In the genomic region with DNA sequence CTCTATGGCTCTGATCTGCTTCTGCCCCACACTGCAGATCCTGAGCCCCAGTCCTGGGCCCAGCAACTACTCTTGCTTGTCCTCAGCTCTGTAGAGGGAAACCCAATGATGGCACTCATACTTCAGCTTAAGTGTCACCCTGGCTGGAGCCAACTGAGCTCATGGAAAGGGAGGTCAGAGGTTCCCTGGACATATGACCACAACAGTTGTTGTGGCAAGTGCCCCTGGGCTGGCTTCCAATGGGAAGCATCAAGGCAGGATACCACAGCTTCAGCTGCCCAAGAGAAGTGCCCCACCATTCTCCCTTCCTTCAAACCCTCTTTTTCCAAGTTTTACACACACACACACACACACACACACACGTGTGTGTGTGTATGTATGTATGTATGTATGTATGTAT, we compare ENCODE assay signal across 20 mouse cellular contexts.
DNase-seq lines count a peak whose midpoint lies in the region; ATAC-seq and TF ChIP-seq lines count a peak whose summit lies in the region.
"Had no signal": no experiment of that assay in that cellular context is flagged by ENCODE, and none has a peak within 500 bp of the region (broad histone marks: within the 10 kb centered on the region; RNA-seq: fewer than 3 reads in every experiment).

No protein-coding gene starts in this region.

- H3K4me1 ChIP-seq in liver, adult 2 months (ENCODE audit: control insufficient read depth, insufficient read depth, low read length): no peaks in the 10 kb centered on the region
- H3K4me1 ChIP-seq in liver, postnatal 0 days (ENCODE audit: insufficient read depth): no peaks in the 10 kb centered on the region
- H3K4me1 ChIP-seq: forebrain, embryonic 13.5 days; heart, embryonic 15.5 days had no signal

- no peak overlapping the region for H3K27ac ChIP-seq in liver, adult 2 months (replicated peaks; ENCODE audit: insufficient read depth, low read depth, low read length)
- H3K27ac ChIP-seq in liver, postnatal 0 days (ENCODE audit: low read depth): no peak overlapping the region
- H3K27ac ChIP-seq: forebrain, embryonic 13.5 days; heart, embryonic 15.5 days; kidney, postnatal 0 days had no signal

- peak; percentile 24 for DNase-seq in liver, adult 2 months (ENCODE audit: extremely low read depth, low read depth, low spot score)
- no peak for DNase-seq in liver, postnatal 0 days
- DNase-seq in Muller cell, postnatal 12 days (ENCODE audit: inconsistent ontology term): peak; percentile 20
- DNase-seq in gastrocnemius, adult 8-10 months (ENCODE audit: low spot score in 2 of 2): peak; percentile 72 to 85
- DNase-seq in lung, postnatal 4 days: peak; percentile 21 to 52
- no peak for DNase-seq in spleen, postnatal 4 days (ENCODE audit: low spot score in 2 of 2)
- no peak for DNase-seq in frontal cortex, postnatal 14 days (ENCODE audit: low spot score in 2 of 2)
- DNase-seq in left cerebral cortex, postnatal 4 days: no peak
- DNase-seq: adrenal gland, postnatal 25 days; cerebellum, adult 8-10 months; retina, postnatal 1 day had no signal

- ATAC-seq in liver, postnatal 0 days: no peak
- ATAC-seq: activated CD4-positive, CD25-positive, alpha-beta regulatory T cell, adult 4 months; forebrain, embryonic 13.5 days; hindbrain, embryonic 16.5 days; intestine, postnatal 0 days; midbrain, embryonic 16.5 days had no signal

- H3K9me3 ChIP-seq in liver, postnatal 0 days (ENCODE audit: low read length): no peaks in the 10 kb centered on the region
- H3K9me3 ChIP-seq: forebrain, embryonic 13.5 days; heart, embryonic 15.5 days; limb, embryonic 15.5 days had no signal

- 54% methylated on average over 1 of the region's 1 CpGs for WGBS in liver, adult 2 months
- 58% methylated on average over 1 of the region's 1 CpGs for WGBS in liver, postnatal 0 days (ENCODE audit: insufficient replicate concordance)

- H3K79me2 ChIP-seq in liver, adult 2 months (ENCODE audit: control insufficient read depth, insufficient read depth, low read length): no peaks in the 10 kb centered on the region

- no peak for TF ChIP-seq CTCF in liver, adult 2 months (IDR thresholded peaks at IDR 0.05; ENCODE audit: low read depth, low read length)
- TF ChIP-seq CTCF in liver, postnatal 0 days (IDR thresholded peaks at IDR 0.05; ENCODE audit: low read depth): no peak

- H3K36me3 ChIP-seq in liver, adult 2 months (ENCODE audit: control insufficient read depth, insufficient read depth, low read length): no peaks in the 10 kb centered on the region
- no peaks in the 10 kb centered on the region for H3K36me3 ChIP-seq in liver, postnatal 0 days (replicated peaks; ENCODE audit: insufficient read depth, low read length)
- H3K36me3 ChIP-seq: heart, embryonic 15.5 days; limb, embryonic 15.5 days had no signal

- H3K9ac ChIP-seq in liver, adult 2 months (ENCODE audit: low read depth, low read length): no peak overlapping the region
- no peak overlapping the region for H3K9ac ChIP-seq in liver, postnatal 0 days (replicated peaks)
- H3K9ac ChIP-seq: forebrain, embryonic 13.5 days; heart, embryonic 15.5 days; limb, embryonic 15.5 days; lung, embryonic 14.5 days had no signal

- H3K4me2 ChIP-seq in liver, postnatal 0 days (ENCODE audit: low read depth, low read length): no peak overlapping the region
- H3K4me2 ChIP-seq: forebrain, embryonic 13.5 days; heart, embryonic 15.5 days; limb, embryonic 15.5 days; lung, embryonic 14.5 days had no signal

- no peaks in the 10 kb centered on the region for H3K27me3 ChIP-seq in liver, adult 2 months (ENCODE audit: control insufficient read depth, insufficient read depth, low read length)
- no peaks in the 10 kb centered on the region for H3K27me3 ChIP-seq in liver, postnatal 0 days (ENCODE audit: insufficient read depth, low read length)
- H3K27me3 ChIP-seq: forebrain, embryonic 13.5 days; heart, embryonic 15.5 days; limb, embryonic 15.5 days had no signal

- no peak for TF ChIP-seq EP300 in liver, postnatal 0 days (IDR thresholded peaks at IDR 0.05; ENCODE audit: low read depth)

- intact Hi-C loops in left cerebral cortex, postnatal 4 days (cut with DNase I): no loop called here

- H3K4me3 ChIP-seq in liver, adult 2 months (ENCODE audit: insufficient read depth, low read depth, low read length): no peak overlapping the region
- no peak overlapping the region for H3K4me3 ChIP-seq in liver, postnatal 0 days (ENCODE audit: low read depth, low read length)
- H3K4me3 ChIP-seq: forebrain, embryonic 13.5 days; heart, embryonic 15.5 days; limb, embryonic 15.5 days had no signal

- TF ChIP-seq POLR2A in liver, adult 2 months (IDR thresholded peaks at IDR 0.05; ENCODE audit: extremely low read depth, insufficient read depth, low read length): no peak

Comparison
In these comparisons a context has a peak if more than half of its experiments do, and no peak if none do; other contexts are left out.
1. DNase-seq: peak in liver, adult 2 months (single experiment), Muller cell, postnatal 12 days (single experiment), gastrocnemius, adult 8-10 months (2 of 2) and lung, postnatal 4 days (2 of 2); none in liver, postnatal 0 days (single experiment), spleen, postnatal 4 days (0 of 2), frontal cortex, postnatal 14 days (0 of 2) and left cerebral cortex, postnatal 4 days (single experiment).